Mouse (Mus musculus) hindbrain, embryonic 11.5 days (tissue): ENCODE measurements around the gene Tmem246. TPM values are rescaled to one million over a fixed set of nuclear protein-coding genes. Genes with fewer than 3 reads are reported as not detected.

ENCODE experiments used
- ATAC-seq: fragments of 200-750 bp; cut with Nextera tagmentation; 2 replicates; pipeline ENCODE4 v1.8.0; 2017; ENCODE audit warnings: mild to moderate bottlenecking, moderate TSS enrichment, moderate library complexity; ENCODE audit not compliant: low FRiP score
- DNase-seq: peaks from one replicate; pipeline ENCODE4 v3.0.0-alpha.2; 2015; ENCODE audit warnings: low spot score
- H3K27ac ChIP-seq: fragments of 300-500 bp; sonication (generic); 2 replicates; pipeline ENCODE4 v1.5.1; 2014; ENCODE audit warnings: mild to moderate bottlenecking, low read depth, low read length
- H3K27me3 ChIP-seq: fragments of 300-500 bp; sonication (generic); 2 replicates; pipeline ENCODE4 v1.6.1; 2014; ENCODE audit warnings: mild to moderate bottlenecking, low read length, moderate library complexity, mixed read lengths; ENCODE audit not compliant: control insufficient read depth, insufficient read depth
- H3K36me3 ChIP-seq: fragments of 300-500 bp; sonication (generic); 2 replicates; pipeline ENCODE4 v1.6.1; 2014; ENCODE audit warnings: mild to moderate bottlenecking, low read length, moderate library complexity, mixed read lengths; ENCODE audit not compliant: control insufficient read depth, insufficient read depth
- H3K4me1 ChIP-seq: fragments of 300-500 bp; sonication (generic); replicated peaks from 2 replicates; pipeline ENCODE4 v1.6.1; 2014; ENCODE audit warnings: low read length, mixed read lengths; ENCODE audit not compliant: control insufficient read depth, insufficient read depth
- H3K4me2 ChIP-seq: fragments of 300-500 bp; sonication (generic); replicated peaks from 2 replicates; pipeline ENCODE4 v1.6.1; 2014; ENCODE audit warnings: mild to moderate bottlenecking, low read depth, low read length
- H3K4me3 ChIP-seq: fragments of 300-500 bp; sonication (generic); 2 replicates; pipeline ENCODE4 v1.5.1; 2014; ENCODE audit warnings: low read depth, low read length
- H3K9ac ChIP-seq: fragments of 300-500 bp; sonication (generic); 2 replicates; pipeline ENCODE4 v1.6.1; 2014; ENCODE audit warnings: low read depth, low read length
- H3K9me3 ChIP-seq: fragments of 300-500 bp; sonication (generic); 2 replicates; pipeline ENCODE4 v1.6.1; 2016; ENCODE audit warnings: low read length; ENCODE audit not compliant: control insufficient read depth
- WGBS: fragments of 180-500 bp; shearing (Covaris S2); extraction: QIAGEN DNeasy Blood & Tissue Kit; methylation state at CpG from one replicate; pipeline ENCODE4 v1.1.7; 2014; 5-methylcytosine and 5-hydroxymethylcytosine counted together
- polyA plus RNA-seq: library from polyadenylated mRNA; unstranded; fragments of >200 nt; fragmentation: Nextera tagmentation; extraction: Ambion mirVana; gene quantifications from 2 replicates; pipeline ENCODE4 v1.2.1, GENCODE M21; 2014

Gene Tmem246
- polyA plus RNA-seq, 1 experiment from 2014 or later: 24.9 TPM

- ATAC-seq: no peak
- DNase-seq: no peak
- 92% methylated on average over 4 of the region's 4 CpGs for WGBS
- Histone ChIP-seq H3K4me3 (no peak overlapping the region), H3K27ac (no peak overlapping the region), H3K36me3 (no peaks in the 10 kb centered on the region), H3K4me1 (no peaks in the 10 kb centered on the region), H3K4me2 (no peak overlapping the region), H3K9ac (no peak overlapping the region), H3K27me3 (no peaks in the 10 kb centered on the region), H3K9me3 (no peaks in the 10 kb centered on the region)
These were observed 61.0 kb downstream of the Tmem246 start for GRCm38 (mm10) chr4:49536671-49537070.

DNA sequence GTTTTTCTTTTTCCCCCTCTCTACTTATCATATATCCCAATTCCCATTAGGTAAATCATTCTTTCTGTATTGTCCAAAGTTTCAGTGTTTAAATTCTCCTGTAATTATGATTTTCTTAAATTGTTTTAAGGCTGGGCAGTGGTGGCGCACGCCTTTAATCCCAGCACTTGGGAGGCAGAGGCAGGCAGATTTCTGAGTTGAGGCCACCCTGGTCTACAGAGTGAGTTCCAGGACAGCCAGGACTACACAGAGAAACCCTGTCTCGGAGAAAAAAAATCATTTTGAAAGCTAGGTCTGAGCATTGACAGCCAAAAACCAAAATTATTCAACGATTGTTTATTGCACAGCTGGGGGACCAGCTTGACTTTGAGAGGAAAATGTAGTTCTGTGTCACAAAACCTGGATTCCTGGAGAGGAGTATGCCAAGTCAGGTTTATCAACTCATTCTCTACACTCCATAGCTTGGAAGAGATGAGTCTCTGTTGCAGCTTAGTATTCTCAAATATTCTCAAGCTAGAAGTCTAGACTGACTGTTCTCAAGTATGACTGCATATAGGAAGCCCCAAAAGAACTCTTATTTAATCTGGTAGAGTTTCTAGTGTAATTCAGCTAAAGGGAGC is 61.9 kb downstream of the Tmem246 start:
- DNase-seq (no peak), ATAC-seq (no peak)
- Histone ChIP-seq H3K36me3 (no peaks in the 10 kb centered on the region), H3K4me2 (no peak overlapping the region), H3K9me3 (no peaks in the 10 kb centered on the region), H3K27ac (no peak overlapping the region), H3K9ac (no peak overlapping the region), H3K4me1 (no peaks in the 10 kb centered on the region), H3K4me3 (no peak overlapping the region), H3K27me3 (no peaks in the 10 kb centered on the region)
- 89% methylated on average over 4 of the region's 4 CpGs for WGBS

- WGBS: 84% methylated on average over 3 of the region's 3 CpGs
- ATAC-seq (no peak), DNase-seq (no peak)
- Histone ChIP-seq H3K4me3 (no peak overlapping the region), H3K27me3 (no peaks in the 10 kb centered on the region), H3K9me3 (no peaks in the 10 kb centered on the region), H3K9ac (no peak overlapping the region), H3K27ac (no peak overlapping the region), H3K4me1 (no peaks in the 10 kb centered on the region), H3K36me3 (peaks cover 3% of the 10 kb centered on the region; the same call in 1 of the 2 replicates), H3K4me2 (no peak overlapping the region)
These were observed 62.6 kb downstream of the Tmem246 start for GRCm38 (mm10) chr4:49535036-49535435.

Other genes with a start within 250 kb of the Tmem246 start
- not detected in 2 replicates for gene Acnat2, start 189.7 kb downstream of the Tmem246 start, polyA plus RNA-seq
- not detected in 2 replicates for gene Acnat1, start 124.0 kb downstream of the Tmem246 start, polyA plus RNA-seq
- gene Baat, start 91.3 kb downstream of the Tmem246 start, polyA plus RNA-seq: 0.22 and 0.27 TPM in 2 replicates
- gene Mrpl50, start 76.8 kb downstream of the Tmem246 start, polyA plus RNA-seq: 93.1 and 93.9 TPM in 2 replicates
- gene Zfp189, start 76.7 kb downstream of the Tmem246 start, polyA plus RNA-seq: 14.3 and 15.4 TPM in 2 replicates
- gene Aldob, start 48.3 kb downstream of the Tmem246 start, polyA plus RNA-seq: not detected in 2 replicates
- 78.1 and 78.5 TPM in 2 replicates for gene Rnf20, start 34.1 kb upstream of the Tmem246 start, polyA plus RNA-seq
- not detected in 2 replicates for gene Ppp3r2, start 84.1 kb upstream of the Tmem246 start, polyA plus RNA-seq
- gene Grin3a, start 247.9 kb upstream of the Tmem246 start, polyA plus RNA-seq: 1.1 and 1.5 TPM in 2 replicates